Mouse (Mus musculus): Measurements from ENCODE around the gene Gpr171. TPM values are rescaled to one million over a fixed set of nuclear protein-coding genes. Genes with fewer than 3 reads are reported as not detected.
"Not testable (repeated sequence)": the region's sequence is repeated elsewhere in the genome, so short reads cannot be mapped to it uniquely, and the experiment has no call there.

The Gpr171 gene
- polyA plus RNA-seq, 1 experiment from 2014 or later: 26.4 TPM

DNA sequence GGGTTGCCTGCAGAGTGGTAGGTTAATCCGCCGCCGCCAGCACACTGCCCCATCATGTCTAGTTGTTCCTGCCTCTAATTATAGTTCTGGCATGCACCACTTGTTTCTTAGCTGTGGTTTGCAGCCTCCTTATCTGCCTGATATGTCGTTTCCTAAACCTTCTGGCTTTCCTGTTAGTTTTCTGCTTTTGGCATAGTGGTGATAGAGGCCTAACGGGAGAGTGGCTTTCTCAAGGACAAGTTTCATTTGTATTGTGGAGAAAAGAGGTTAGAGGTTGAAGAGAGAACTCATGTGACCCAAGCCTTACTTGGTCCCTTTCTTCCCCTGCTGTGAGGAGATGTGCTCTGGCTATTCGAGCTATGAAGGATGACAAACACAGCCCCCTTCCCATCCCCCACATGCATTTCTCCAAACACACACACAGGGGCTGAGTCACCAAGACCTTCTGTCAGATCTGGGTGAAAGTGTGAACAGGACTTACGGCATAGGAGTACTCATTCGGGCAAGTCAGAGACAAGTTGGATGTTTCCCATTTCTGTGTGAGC lies 12.4 kb upstream of the Gpr171 start:
- DNase-seq (ENCODE audit: low spot score): no peak

- not testable (repeated sequence) for DNase-seq (ENCODE audit: low spot score)
Measured at GRCm38 (mm10) chr3:59113291-59113690, 11.7 kb upstream of the Gpr171 start.

DNA sequence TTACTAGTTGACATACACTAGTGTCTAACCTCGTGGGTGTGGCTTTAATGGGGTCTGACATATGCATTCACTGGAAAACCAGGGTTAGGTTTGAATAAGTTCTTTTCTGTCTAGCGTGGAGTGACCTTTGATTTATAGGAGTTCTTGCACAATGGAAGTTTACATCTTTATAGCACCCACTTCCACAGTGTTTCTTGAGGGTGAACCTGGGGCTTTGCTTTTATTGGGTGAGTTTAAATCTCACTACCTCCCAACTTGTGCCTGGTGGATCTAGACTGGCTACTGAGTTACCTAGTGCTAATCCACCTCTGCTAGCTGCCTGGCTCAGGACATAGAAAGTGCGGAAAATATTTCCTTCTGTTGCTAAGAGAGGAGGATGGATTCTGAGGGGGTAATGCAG lies 10.3 kb upstream of the Gpr171 start:
- DNase-seq (ENCODE audit: low spot score): no peak

- not testable (repeated sequence) for DNase-seq (ENCODE audit: low spot score)
Measured at GRCm38 (mm10) chr3:59109834-59110233, 8.2 kb upstream of the Gpr171 start.

DNA sequence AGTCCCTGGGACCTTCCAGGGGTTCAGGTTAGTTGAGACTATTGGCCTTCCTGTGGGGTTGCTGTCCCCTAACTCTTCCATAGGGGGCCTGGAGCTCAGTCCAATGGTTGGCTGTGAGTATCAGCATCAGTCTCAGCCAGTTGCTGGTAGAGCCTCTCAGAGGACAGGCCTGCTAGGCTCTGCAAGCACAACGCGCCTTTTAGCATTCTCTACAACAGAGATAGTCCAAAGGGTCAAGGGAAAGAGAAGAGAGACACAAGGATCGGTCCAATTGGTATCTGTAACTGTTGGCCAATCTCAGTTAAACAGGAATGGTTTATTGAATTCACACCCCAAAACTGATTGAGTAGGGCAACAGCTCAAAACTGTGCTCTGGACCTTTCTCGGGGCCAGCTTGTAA lies 5.8 kb upstream of the Gpr171 start:
- DNase-seq (ENCODE audit: low spot score): no peak

DNA sequence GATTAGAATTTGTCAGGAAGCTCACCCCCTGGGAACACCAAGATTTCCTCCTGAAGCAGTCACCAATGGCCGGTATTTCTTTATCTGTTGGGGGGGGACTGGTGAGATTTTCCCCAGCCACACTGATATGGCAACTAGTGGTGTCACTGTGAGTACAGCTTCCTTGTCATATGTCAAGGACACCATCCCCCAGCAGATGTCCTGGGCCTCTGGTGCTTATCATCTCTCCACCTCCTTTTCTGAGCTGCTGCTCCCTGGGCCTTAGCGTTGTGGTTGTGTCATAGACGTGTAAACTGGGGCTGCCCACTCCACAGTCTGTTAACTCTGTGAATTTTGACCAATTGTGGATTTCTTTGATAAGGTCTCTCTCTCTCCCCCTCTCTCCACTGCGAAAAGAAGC lies 2.8 kb upstream of the Gpr171 start:
- DNase-seq (ENCODE audit: low spot score): no peak

GRCm38 (mm10) chr3:59102146-59102545 lies 525 bp upstream of the Gpr171 start:
- no peak for DNase-seq (ENCODE audit: low spot score)

DNA sequence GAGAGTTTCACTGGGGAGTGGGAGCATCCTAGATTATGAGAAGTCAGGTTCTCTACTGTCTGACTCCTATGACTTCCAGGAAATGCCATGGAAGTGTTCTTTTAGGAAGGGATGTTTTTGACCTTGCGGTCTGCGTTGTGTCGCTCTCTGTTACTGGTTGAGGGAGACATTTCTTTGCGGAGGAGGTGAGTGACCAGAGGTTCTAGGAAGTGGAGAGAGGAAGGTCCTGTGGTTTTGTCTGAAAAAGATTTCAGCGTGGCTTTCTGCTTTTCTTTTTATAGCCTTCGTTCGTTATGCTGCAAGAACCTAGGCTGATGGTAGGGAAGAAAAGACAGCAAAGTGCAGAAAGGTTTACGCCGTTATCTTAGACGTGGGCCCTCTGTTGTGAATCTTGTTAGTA lies 3.1 kb downstream of the Gpr171 start:
- DNase-seq (ENCODE audit: low spot score): no peak

DNA sequence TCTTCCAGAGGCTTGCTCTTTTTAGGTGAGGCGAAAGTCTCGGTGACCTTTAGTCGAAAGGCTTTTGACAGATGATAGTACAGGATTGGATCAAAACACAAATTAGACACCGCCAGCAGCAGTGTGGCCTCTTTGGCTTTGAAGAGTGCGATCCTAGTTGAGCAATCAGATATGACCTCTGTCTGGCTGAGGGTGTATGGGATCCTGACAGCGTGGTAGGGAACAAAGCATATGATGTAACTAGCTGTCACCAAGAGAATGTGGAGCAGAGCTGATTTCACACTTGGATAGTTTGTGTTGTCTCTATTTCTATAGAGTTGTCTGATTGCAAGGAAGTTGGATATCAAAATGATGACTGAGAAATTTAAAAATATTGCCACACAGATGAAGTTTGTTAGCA lies 4.2 kb downstream of the Gpr171 start:
- DNase-seq (ENCODE audit: low spot score): no peak

- no peak for DNase-seq (ENCODE audit: low spot score)
Measured at GRCm38 (mm10) chr3:59092702-59093101, 8.9 kb downstream of the Gpr171 start.

- DNase-seq (ENCODE audit: low spot score): peak; percentile 85
Measured at GRCm38 (mm10) chr3:59080919-59081318, 20.7 kb downstream of the Gpr171 start.

DNA sequence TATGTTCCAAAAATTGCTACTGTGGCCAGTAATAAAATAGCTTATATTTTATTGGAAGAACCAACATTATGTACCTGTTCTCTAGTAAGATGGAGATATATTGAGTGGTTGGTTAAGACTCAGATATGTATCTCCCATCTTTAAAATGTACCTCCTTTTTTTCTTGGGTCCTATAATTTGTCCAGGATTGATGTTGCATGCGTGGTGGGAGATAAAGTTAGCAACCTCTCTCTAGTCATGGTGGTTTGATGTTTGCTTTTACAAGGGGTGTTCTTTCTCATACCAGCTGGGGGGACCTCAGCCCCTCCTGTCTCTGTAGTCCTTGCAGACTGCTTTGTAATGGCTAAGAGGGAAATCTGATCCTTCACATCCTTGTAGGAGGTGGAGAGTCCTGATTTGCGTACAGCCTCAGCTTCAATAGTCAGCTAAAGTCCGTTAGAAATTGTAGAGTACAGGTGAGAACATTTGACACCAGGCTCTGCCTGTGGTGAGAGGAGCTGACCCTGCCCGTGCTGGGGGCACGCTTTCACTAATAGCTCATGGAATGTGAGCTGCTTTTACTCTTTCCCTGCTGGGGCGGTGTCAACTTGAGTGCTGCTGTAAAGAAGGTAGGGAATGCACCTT lies 21.2 kb downstream of the Gpr171 start:
- DNase-seq (ENCODE audit: low spot score): no peak

- peak; percentile 85 for DNase-seq (ENCODE audit: low spot score)
Measured at GRCm38 (mm10) chr3:59079327-59079726, 22.3 kb downstream of the Gpr171 start.

DNA sequence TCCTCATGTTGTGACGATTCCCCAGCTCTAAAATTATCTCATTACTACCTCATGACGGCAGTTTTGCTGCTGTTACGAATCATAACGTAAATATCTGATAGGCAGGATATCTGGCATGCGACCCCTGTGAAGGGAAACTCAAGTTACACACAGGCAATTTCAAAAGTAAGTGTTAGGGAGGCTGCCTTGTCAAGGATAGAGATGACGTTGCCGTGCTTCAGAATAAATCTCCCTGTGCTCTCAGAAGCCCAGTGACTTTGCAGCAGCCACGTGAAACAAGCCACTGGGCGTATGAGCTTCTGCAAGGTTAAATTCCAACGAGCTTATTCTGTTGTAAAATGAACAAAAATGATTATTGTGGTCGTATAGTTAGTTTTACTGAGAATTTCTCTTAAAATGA lies 23.0 kb downstream of the Gpr171 start:
- DNase-seq (ENCODE audit: low spot score): no peak

DNA sequence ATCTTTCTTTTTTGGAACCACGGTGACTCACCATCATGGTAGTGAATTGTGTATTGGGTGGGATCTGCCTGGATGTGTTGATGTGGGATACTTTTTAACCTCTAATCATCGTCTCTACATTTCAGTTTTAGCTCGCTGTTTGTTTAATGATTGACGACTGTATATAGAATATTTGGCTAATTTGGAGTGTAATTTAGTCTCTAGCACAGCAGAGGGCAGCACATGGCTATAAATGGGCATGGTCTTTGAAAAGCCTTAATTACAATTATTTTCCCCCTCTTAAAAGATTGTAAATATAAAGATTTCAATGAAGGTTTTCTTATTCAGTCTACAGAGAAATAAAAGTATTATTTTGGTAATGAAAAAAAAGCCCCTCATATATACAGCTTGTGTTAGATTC lies 24.3 kb downstream of the Gpr171 start:
- DNase-seq (ENCODE audit: low spot score): peak; percentile 24

GRCm38 (mm10) chr3:59069071-59069470 lies 32.5 kb downstream of the Gpr171 start:
- DNase-seq (ENCODE audit: low spot score): not testable (repeated sequence)

DNA sequence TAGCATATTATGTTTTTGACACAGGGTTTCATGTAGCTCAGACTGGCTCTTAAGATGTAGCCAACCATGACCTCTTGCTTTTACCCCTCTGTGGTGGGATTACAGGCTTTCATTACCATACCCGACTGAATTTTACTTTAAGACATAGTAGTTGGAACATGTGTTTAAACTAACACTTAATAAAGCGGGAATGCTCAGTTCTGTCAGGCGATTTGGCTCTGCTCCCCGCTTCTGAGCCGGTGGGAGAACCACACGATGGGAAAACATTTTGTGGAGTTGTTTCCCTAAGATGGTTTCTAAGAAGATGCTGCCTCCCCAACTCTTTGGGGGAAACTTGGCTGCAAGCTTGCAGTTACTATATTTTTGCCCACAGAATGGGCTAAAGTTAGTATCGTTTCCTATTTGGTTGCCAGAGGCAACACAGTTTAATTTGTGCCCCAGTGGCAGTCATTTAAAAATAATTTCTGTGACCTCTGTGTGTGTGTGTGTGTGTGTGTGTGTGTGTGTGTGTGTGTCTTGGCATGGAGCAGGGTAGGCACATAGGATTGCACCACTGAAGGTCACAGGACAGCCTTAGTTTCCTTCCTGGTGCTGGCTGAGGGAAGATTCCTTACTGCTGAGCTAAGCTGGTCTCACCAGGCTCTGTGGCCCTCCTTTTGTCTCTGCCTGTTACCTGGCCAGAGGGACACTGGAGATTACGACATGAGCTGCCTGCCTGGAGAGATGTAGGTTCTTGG lies 34.9 kb downstream of the Gpr171 start:
- no peak for DNase-seq (ENCODE audit: low spot score)

- DNase-seq (ENCODE audit: low spot score): no peak
Measured at GRCm38 (mm10) chr3:59065937-59066336, 35.7 kb downstream of the Gpr171 start.

- no peak for DNase-seq (ENCODE audit: low spot score)
Measured at GRCm38 (mm10) chr3:59063431-59063830, 38.2 kb downstream of the Gpr171 start.

DNA sequence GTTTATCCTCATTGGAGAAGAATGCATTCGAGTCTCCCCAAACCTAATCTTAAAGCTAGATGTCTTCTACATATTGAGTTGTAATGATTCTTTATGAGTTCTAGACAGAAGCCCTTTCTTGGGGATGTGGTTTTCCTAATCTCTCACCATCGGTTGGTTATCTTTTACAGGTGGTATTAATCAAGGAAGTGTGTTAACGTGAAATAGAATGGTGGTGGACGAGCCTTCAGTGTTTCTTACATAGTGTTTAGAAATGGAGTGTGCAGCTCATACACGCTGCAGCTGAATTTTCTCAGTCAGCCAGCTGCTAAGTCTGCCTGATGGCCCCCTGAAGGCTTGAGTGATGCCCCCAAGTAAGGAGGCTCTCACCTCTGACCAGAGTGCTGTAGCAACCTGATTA lies 39.5 kb downstream of the Gpr171 start:
- DNase-seq (ENCODE audit: low spot score): no peak

GRCm38 (mm10) chr3:59060131-59060530 lies 41.5 kb downstream of the Gpr171 start:
- no peak for DNase-seq (ENCODE audit: low spot score)

DNA sequence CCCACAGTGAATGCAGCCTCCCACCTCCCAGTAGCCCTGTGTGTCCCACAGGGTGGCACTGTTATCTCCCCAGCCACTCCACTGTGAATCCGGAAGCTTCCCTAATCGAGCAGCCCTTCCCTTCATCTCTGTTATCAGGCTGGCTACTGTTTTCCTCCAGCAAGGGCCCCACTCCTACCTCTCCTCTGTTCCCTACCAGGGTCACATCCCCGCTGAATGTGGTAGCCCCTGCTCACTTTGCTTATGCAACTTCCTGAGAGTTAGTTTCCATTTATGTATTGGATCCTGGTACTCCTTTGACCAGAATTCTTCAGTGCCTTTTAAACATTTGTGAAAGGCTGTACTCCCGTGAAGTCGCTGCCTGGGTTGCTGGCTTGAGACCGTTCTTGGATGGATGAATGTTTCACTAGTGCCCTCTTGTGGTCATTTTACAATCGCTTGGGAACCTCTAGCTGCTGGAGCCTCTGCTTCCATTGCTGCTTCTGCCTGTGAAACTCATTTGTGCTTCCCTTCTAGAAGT lies 42.5 kb downstream of the Gpr171 start:
- peak; percentile 75 for DNase-seq (ENCODE audit: low spot score)

All from thymus, postnatal 0 days (tissue).